Comparison of ENCODE assay signal across 11 mouse cellular contexts in the genomic region with DNA sequence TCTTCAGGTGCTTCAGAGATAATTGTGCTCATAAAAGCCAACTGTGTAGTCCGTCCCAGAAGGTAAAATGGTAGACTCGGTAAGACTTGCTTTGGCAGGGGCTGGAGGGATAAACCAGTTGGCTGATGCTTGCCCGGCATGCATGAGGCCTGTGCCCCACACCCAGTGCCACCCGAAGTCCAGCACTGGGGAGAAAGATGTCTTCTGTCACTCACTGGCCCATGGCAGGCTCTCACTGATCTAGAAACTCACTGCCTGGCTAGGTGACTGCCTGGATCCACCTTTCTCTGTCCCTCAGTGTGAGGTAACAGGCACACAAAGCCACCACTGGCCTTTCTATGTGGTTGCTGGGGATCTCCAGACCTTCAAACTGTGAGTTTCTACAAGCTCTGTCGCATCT. TPM values are rescaled to one million over a fixed set of nuclear protein-coding genes. Genes with fewer than 3 reads are reported as not detected.
DNase-seq lines count a peak whose midpoint lies in the region; ATAC-seq and TF ChIP-seq lines count a peak whose summit lies in the region.
"Had no signal": no experiment of that assay in that cellular context is flagged by ENCODE, and none has a peak within 500 bp of the region (broad histone marks: within the 10 kb centered on the region; RNA-seq: fewer than 3 reads in every experiment).

No protein-coding gene starts in this region.

- no peak for TF ChIP-seq CTCF in lung, embryonic 14.5 days (IDR thresholded peaks at IDR 0.05; ENCODE audit: low read depth)

- DNase-seq in lung, embryonic 14.5 days: no peak
- no peak for DNase-seq in lung, postnatal 25 days (ENCODE audit: low spot score)
- no peak for DNase-seq in cerebellum, adult 11-12 months
- no peak for DNase-seq in kidney, postnatal 4 days
- DNase-seq: lung, postnatal 36 days; spleen, adult 18-20 months; thymus, postnatal 14 days had no signal

- H3K27me3 ChIP-seq in lung, embryonic 14.5 days (ENCODE audit: insufficient read depth, low read length): no peaks in the 10 kb centered on the region
- no peaks in the 10 kb centered on the region for H3K27me3 ChIP-seq in forebrain, embryonic 13.5 days
- H3K27me3 ChIP-seq in hindbrain, embryonic 15.5 days: no peaks in the 10 kb centered on the region
- no peaks in the 10 kb centered on the region for H3K27me3 ChIP-seq in neural tube, embryonic 15.5 days (replicated peaks)

- peak overlapping the region; percentile 68; the same call in 1 of the 2 replicates for H3K27ac ChIP-seq in lung, embryonic 14.5 days (ENCODE audit: low read depth)
- H3K27ac ChIP-seq in forebrain, embryonic 13.5 days: peak overlapping the region; percentile 96
- peak overlapping the region; percentile 70 for H3K27ac ChIP-seq in hindbrain, embryonic 15.5 days (replicated peaks)
- H3K27ac ChIP-seq in neural tube, embryonic 15.5 days (replicated peaks): peak overlapping the region; percentile 63

- WGBS in lung, embryonic 14.5 days: 80% methylated on average over 5 of the region's 5 CpGs
- WGBS in forebrain, embryonic 13.5 days: 59% methylated on average over 5 of the region's 5 CpGs
- WGBS in hindbrain, embryonic 15.5 days: 72% methylated on average over 5 of the region's 5 CpGs
- WGBS in neural tube, embryonic 15.5 days: 73% methylated on average over 5 of the region's 5 CpGs

- no peak overlapping the region for H3K9ac ChIP-seq in lung, embryonic 14.5 days
- H3K9ac ChIP-seq in forebrain, embryonic 13.5 days: peak overlapping the region; percentile 46; the same call in 1 of the 2 replicates
- H3K9ac ChIP-seq in hindbrain, embryonic 15.5 days: no peak overlapping the region
- H3K9ac ChIP-seq in neural tube, embryonic 15.5 days (replicated peaks): no peak overlapping the region

- no peak overlapping the region for H3K4me2 ChIP-seq in lung, embryonic 14.5 days
- H3K4me2 ChIP-seq in forebrain, embryonic 13.5 days: 0 out of 2 replicates have a peak overlapping the region, but pooled peaks have one; percentile 9
- no peak overlapping the region for H3K4me2 ChIP-seq in hindbrain, embryonic 15.5 days
- H3K4me2 ChIP-seq in neural tube, embryonic 15.5 days: no peak overlapping the region

- no peak overlapping the region for H3K4me3 ChIP-seq in lung, embryonic 14.5 days (ENCODE audit: low read depth, low read length)
- no peak overlapping the region for H3K4me3 ChIP-seq in forebrain, embryonic 13.5 days
- H3K4me3 ChIP-seq in hindbrain, embryonic 15.5 days: no peak overlapping the region
- no peak overlapping the region for H3K4me3 ChIP-seq in neural tube, embryonic 15.5 days (replicated peaks)

- peaks cover 43% of the 10 kb centered on the region for H3K4me1 ChIP-seq in lung, embryonic 14.5 days (ENCODE audit: insufficient read depth)
- peaks cover 88% of the 10 kb centered on the region for H3K4me1 ChIP-seq in forebrain, embryonic 13.5 days
- H3K4me1 ChIP-seq in hindbrain, embryonic 15.5 days (replicated peaks): peaks cover 84% of the 10 kb centered on the region
- peaks cover 77% of the 10 kb centered on the region for H3K4me1 ChIP-seq in neural tube, embryonic 15.5 days

- no peak for ATAC-seq in lung, embryonic 14.5 days (ENCODE audit: insufficient read depth)
- ATAC-seq in forebrain, embryonic 13.5 days: no peak
- ATAC-seq in hindbrain, embryonic 15.5 days (ENCODE audit: low FRiP score, low read depth): no peak
- no peak for ATAC-seq in neural tube, embryonic 15.5 days (ENCODE audit: low FRiP score)
- ATAC-seq: inflammation-experienced regulatory T-cells, adult 6 months had no signal

- 0 out of 2 replicates have a peak, but pooled peaks cover under 1% of the 10 kb centered on the region for H3K36me3 ChIP-seq in lung, embryonic 14.5 days (ENCODE audit: insufficient read depth)
- peaks cover under 1% of the 10 kb centered on the region for H3K36me3 ChIP-seq in forebrain, embryonic 13.5 days (ENCODE audit: poor library complexity, severe bottlenecking)
- H3K36me3 ChIP-seq in hindbrain, embryonic 15.5 days: no peaks in the 10 kb centered on the region
- H3K36me3 ChIP-seq in neural tube, embryonic 15.5 days: peaks cover under 1% of the 10 kb centered on the region; the same call in 1 of the 2 replicates

- H3K9me3 ChIP-seq in lung, embryonic 14.5 days (ENCODE audit: low read depth, low read length): no peaks in the 10 kb centered on the region
- no peaks in the 10 kb centered on the region for H3K9me3 ChIP-seq in forebrain, embryonic 13.5 days (replicated peaks)
- H3K9me3 ChIP-seq in hindbrain, embryonic 15.5 days: no peaks in the 10 kb centered on the region
- H3K9me3 ChIP-seq in neural tube, embryonic 15.5 days (replicated peaks): no peaks in the 10 kb centered on the region

RNA-seq across cellular contexts. Expression of a gene that starts 36.3 kb away (rescaled TPM):
- polyA plus RNA-seq in lung, embryonic 14.5 days (2014; fragmentation: Nextera tagmentation; extraction: Ambion mirVana): 20.8 and 20.9 TPM in 2 replicates
- polyA plus RNA-seq in forebrain, embryonic 13.5 days (2015; fragmentation: Nextera tagmentation; extraction: Ambion mirVana): 49.7 and 49.9 TPM in 2 replicates
- polyA plus RNA-seq in hindbrain, embryonic 15.5 days (2015; fragmentation: Nextera tagmentation; extraction: Ambion mirVana): 58.3 and 58.4 TPM in 2 replicates
- polyA plus RNA-seq in neural tube, embryonic 15.5 days (2015; fragmentation: Nextera tagmentation; extraction: Ambion mirVana): 50.9 and 52.9 TPM in 2 replicates

RNA-seq across cellular contexts. Expression of a gene that starts 56.6 kb away (rescaled TPM):
- 123 and 125 TPM in 2 replicates for polyA plus RNA-seq in lung, embryonic 14.5 days (2014; fragmentation: Nextera tagmentation; extraction: Ambion mirVana)
- polyA plus RNA-seq in forebrain, embryonic 13.5 days (2015; fragmentation: Nextera tagmentation; extraction: Ambion mirVana): 164 and 177 TPM in 2 replicates
- 75.9 and 94.1 TPM in 2 replicates for polyA plus RNA-seq in hindbrain, embryonic 15.5 days (2015; fragmentation: Nextera tagmentation; extraction: Ambion mirVana)
- polyA plus RNA-seq in neural tube, embryonic 15.5 days (2015; fragmentation: Nextera tagmentation; extraction: Ambion mirVana): 62.5 and 71.2 TPM in 2 replicates
